Mouse (Mus musculus): ENCODE results near the gene Cited2.

Gene Cited2

DNA sequence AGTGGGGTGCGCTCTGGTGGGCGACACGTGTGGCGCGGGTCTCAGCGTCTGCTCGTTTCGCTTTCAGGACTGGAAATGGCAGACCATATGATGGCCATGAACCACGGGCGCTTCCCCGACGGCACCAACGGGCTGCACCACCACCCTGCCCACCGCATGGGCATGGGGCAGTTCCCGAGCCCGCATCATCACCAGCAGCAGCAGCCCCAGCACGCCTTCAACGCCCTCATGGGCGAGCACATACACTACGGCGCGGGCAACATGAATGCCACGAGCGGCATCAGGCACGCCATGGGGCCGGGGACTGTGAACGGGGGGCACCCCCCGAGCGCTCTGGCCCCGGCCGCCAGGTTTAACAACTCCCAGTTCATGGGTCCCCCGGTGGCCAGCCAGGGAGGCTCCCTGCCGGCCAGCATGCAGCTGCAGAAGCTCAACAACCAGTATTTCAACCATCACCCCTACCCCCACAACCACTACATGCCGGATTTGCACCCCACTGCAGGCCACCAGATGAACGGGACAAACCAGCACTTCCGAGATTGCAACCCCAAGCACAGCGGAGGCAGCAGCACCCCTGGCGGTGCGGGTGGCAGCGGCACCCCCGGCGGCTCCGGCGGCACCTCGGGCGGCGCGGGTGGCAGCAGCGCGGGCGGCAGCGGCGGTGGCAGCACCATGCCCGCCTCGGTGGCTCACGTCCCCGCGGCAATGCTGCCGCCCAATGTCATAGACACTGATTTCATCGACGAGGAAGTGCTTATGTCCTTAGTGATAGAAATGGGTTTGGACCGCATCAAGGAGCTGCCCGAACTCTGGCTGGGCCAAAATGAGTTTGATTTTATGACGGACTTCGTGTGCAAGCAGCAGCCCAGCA lies 1.1 kb downstream of the Cited2 start:
- peak; percentile 52 to 56 for DNase-seq (ENCODE audit: low spot score in 2 of 2)

DNA sequence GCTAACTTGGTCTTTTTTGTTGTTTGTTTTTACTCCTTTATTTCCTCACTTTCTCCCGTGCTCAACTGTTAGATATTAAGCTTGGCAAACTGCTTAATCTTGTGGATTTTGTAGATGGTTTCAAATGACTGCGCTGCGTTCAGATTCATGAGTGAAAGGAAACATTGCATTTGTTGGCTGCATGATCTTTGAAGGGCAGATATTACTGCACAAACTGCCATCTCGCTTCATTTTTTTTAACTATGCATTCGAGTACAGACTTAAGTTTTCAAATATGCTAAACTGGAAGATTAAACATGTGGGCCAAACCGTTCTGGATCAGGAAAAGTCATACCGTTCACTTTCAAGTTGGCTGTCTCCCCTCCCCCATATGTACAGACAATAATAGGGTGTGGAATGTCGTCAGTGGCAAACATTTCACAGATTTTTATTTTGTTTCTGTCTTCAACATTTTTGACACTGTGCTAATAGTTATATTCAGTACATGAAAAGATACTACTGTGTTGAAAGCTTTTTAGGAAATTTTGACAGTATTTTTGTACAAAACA lies 2.1 kb downstream of the Cited2 start:
- no peak for DNase-seq (ENCODE audit: low spot score in 2 of 2)

DNA sequence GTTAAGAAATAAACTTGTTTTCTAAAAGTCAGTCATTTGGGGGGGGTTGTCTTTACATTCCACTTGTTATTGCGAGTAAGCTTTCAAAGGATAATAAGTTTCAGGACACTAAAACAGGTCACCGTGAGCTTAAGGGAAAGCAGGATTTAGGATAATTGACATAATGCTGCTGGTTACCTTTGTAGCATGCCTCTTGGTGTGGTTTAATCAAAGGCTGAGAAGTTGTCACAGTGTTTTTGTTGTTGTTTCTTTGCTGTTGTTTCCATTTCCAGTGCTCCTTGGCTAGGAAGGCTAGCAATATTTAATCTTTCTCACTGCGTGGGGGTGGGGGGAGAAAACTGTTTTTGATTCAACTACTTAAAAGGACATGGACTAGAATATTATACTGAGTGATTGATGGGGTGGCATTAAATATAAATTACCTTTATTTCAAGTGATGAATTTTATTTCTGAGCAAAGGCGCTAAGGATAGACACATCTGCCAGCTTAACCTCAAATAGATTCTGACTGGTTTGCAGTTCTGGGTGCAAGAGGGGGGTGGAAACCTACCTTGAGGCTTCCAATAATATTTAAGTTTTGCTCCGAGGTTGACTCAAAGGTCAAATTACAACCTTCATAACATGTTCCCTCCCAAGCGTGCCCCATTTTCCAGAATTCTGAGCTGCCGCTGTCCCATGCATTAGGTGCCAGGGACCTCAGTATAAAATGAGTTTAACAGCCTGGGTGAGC lies 2.8 kb downstream of the Cited2 start:
- DNase-seq (ENCODE audit: low spot score in 2 of 2), result no peak

DNA sequence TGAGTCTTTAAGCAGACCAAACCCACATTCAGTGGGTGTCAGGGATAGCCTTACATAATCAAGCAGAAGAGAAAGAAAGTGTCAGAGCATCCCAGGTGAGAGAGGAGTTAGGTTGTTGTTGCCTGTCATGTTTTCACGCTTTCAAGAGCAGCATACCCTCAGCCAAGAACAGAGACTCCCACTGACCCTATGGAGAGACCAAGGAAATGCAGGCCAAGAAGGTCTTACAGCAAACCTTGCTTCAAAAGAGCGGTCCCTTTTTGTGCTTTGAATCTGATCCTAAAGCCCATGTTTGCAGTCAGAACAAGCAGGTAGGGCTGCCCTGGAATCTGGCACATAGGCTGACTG lies 3.3 kb downstream of the Cited2 start:
- DNase-seq (ENCODE audit: low spot score in 2 of 2), result no peak

DNA sequence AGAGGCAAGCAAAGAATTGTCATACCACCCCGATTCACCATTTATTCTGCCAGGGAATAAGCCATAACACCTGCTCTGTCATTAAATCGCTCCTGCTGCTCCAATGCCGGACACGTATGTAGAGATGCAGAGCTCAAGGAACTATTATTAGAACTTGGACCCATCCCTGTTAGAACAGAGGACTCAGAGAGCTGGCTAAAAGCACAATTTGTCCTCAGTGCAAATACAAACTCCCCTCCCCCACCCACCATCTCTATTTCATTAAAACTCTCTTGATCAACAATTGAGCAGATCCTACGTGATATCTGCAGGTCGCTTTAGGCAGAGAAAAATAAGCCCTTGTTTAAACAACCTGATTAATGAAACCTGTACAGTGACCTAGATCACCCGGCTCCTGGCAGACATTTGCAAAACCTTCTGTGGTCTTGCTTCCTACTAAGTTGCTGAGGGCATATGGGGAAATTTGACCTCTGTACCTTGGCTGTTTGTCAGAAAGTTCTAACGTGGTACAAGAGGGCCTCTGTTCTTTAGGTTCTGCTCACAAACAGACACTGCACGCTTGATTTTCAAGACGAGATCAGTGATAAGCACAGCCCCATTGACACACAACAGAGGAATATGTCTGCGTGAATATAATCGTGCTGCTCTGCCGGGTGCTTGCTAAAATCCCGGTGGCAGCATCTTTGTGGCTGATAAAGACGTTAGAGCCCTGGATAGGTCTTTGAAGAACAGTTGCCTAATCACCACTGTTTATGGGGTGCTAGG lies 4.3 kb downstream of the Cited2 start:
- peak in 1 of 2 experiments; percentile 11 for DNase-seq (ENCODE audit: low spot score in 2 of 2)

DNA sequence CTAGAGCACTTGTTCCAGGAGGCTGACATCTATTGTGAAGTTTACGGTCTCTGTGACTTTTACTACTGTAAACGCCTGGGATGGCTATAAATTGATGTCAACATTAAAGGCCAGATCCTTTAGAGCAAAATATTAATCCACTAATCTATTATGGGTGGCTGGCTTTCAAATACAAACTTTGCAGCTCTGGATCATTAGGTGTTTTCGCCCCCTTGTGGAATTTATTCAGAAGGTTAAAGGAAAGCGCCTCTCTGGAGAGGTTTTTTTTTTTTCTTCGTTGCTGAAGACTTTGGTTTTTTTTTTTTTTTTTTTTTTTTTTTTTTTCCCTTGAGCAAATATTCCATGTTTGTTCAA lies 4.9 kb downstream of the Cited2 start:
- DNase-seq (ENCODE audit: low spot score in 2 of 2), result no peak

DNA sequence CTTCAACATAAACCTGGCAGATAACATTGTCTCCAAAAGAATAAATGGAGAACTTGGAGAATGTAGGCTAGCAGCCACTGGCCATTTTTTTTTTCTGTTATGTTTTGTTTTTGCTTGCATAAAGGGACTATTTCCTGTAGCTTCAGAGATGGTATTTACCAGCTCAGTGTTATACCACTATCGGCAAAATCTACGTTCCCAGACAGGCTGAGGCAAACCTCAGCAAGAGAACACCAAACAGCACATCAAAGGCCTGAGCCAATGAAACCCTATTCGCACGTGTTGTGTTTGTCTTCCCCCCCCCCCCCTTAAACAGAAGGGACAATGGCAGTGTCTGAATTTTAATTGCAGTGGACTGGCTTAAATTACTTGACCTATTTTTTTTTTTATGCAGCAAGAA lies 5.7 kb downstream of the Cited2 start:
- no peak for DNase-seq (ENCODE audit: low spot score in 2 of 2)

DNA sequence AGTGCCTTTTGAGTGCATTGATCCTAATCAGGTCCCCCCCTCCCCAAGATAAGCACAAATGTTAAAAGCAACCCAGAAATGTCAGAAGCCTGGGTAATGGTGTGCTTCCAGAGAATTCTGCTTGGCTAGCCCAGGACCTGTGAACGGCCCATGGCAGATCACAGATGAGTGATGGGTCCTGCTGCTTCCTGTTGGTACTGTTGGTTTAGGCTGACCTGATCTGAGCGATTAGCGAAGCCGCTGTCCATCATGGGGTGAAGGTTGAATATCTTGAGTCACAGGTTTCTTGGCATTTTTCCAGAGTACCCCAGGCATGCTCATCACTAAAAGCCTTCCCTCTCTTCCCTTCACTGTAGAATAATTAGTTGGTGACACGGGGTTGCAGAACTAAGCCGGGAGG lies 6.5 kb downstream of the Cited2 start:
- no peak for DNase-seq (ENCODE audit: low spot score in 2 of 2)

DNA sequence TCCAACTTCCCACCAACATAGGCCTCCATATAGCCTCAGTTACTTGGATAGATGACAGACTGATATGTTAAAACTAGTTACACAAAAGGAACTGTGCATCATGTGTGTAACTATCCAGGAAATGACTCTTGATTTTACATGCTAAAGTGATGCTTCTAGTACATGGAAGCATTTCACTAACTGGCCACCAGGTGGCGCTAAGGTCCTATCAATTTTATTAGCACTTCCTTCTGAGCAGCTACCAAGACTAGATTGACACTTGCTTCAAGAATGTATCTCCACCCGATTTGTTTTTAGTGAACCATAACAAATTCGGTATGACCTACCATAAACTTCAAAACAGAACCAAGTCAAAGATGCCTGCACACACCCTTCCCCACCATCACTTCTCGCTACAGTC lies 10.0 kb downstream of the Cited2 start:
- peak; percentile 71 to 79 for DNase-seq (ENCODE audit: low spot score in 2 of 2)

DNA sequence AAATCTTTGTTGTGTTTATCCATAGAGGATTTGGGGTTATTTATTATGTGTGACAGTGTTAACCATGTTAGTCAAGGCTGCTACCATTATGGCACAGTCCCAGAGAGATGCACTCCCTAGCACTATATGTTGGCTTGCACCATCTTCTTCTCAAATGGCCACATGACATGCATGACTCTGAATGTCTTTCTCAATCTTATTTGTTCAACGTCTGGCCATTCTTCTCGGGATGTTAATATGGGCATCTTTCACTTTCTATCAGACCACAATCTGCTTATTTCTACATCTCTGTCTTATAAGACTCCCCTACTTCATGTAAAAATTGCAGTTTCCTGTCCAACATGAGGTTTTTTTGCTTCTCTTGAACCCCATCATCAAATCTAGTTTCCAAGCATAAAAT lies 19.6 kb downstream of the Cited2 start:
- DNase-seq (ENCODE audit: low spot score in 2 of 2), result no peak

DNA sequence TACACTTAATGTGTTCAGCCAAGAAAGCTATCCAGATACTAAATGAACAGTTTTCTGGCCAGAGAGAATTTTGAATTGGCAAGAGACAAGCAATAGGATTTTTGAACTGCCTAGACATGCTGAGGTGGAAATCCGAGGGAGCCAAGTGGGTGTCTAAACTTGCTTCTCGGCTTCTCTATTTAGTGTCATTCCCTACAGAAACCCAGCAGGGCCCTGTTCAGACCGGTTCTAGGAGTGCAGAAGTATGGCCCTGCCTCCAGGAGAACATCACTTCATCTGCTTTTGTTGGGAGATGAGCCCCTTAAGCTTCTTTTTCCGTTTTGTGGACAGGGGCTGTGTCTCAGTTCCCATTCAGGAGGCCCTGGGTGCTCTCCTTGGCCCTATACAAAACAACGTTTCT lies 29.5 kb downstream of the Cited2 start:
- no peak for DNase-seq (ENCODE audit: low spot score in 2 of 2)

DNA sequence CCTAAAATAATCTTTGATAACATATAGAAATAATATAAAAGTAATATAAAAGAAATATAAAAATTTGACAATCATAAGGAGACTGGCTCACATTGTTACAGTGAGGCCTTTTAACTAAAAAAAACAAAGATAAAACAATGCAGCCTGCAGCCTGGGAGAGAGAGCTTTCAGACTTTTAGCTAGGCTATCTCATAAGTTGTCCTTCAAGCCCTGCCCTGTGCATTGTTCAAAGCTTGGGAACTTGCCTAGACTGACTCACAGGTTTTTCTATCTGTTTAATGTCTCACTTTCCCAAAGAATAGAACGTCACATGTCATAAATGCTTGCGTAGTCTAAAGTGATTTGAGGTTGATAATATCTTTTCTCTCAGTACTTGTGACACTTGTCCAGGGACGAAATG lies 36.8 kb downstream of the Cited2 start:
- no peak for DNase-seq (ENCODE audit: low spot score in 2 of 2)

DNA sequence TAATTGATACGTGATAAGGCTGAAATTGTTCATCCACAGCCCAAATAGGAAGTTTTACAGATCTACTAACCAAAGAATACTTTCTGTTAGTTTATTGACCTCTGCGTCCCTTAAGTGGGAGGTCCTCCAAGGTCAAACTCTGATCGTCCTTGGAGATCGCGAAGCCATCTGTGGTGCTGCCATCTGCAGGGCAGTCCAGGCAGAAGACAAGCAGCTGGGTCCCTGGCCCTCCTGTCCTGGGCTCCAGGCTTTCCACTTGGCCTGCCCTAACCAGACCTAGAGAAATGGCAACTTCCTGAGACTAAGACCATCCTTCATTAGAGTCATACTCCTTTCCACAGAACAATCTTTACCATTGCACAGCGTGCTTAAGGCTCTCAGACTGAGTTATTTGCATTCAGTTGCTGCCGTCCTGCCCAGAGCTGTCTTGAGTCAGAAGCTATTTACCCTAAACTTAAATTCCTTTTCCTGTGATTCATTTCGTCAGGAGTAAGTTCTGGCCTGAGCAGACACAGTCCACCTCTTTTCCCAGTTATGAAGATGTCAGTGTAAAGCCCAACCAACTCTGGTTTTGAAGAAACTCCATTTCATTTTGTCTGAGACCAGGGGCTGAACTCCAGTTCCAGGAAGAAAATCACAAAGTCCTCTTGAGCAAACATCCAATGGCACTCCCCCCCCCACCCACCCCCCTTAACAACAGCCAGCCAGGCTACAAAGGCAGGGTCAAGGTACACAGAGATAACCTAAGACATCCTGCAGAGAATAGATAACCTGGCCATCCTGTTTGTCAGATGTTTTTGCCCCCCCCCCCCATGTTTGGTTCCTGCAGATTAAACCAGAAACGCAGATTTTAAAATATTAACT lies 38.0 kb downstream of the Cited2 start:
- no peak for DNase-seq (ENCODE audit: low spot score in 2 of 2)

DNA sequence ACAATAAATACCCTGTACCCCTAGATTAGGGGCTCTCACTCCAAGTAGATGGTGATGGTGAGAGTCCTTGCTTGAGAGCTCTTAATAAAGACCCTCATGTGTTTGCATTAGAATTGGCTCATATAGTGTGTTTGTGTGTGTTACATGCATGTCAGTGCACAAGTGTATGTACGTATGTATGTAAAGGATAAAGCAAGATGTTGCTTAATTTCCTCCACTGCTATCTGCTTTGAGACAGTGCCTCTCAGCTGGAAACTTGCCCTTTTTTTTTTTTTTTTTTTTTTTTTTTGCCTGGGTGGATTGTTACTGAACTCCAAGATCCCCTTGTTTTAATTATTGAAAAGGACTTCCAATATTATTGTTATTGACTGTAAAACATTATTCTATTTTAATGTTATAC lies 38.6 kb downstream of the Cited2 start:
- DNase-seq (ENCODE audit: low spot score in 2 of 2), result no peak

DNA sequence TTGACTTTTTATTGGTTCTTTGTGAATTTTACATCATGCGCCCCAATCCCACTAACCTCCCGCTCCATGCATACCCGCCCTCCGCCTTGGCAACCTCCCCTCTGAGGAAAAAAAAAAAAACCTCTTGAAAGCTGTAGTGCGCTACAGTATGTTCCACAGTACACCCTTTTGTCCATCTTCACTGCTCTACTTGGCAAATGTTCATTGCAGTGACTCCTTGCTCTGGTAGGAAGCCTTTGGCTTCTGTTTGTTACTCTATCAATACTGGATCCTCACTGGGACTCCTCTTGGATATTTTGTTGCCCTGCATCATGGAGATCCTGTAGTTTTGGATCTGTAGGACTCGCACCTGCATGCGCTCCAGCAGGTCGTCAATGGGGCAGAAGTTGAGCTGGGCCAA lies 39.9 kb downstream of the Cited2 start:
- no peak for DNase-seq (ENCODE audit: low spot score in 2 of 2)

DNA sequence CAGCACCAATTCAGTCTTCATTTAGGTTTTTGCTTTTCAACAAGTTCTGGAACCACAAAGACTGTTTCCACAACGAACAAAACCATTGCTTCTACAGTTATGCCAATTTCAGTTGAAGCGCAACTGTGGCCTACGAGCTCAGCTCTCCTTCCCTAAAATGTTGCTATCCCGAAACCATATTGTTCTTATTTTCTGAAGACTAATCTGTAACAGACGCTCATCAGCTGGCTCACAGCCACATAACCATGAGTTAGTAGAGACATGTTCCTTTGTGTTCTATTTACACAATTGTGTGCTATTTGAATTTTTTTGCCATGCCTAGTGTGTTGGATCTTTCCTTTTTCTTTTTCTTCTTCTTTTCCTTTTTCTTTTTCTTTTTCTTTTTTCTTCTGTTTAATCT lies 46.8 kb downstream of the Cited2 start:
- no peak for DNase-seq (ENCODE audit: low spot score in 2 of 2)

DNA sequence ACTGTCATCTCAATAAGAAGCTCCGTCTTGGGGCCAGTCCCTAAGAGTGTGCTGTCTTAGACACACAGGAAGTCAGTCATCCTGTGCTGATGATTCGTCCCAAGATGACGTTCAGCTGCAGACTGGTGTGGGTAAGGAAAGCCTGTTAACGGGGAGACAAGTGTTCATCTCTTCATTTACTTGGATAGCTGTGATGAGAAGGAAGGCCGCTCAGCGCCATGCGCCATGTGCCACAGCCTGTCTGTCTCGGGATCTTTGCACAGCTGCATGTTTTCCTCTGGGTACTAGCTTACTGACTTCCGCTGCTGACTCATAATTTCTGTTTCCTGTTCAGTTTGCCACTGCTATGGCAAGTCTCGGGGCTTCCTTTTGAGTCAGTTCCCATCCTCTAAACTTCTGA lies 49.3 kb downstream of the Cited2 start:
- no peak for DNase-seq (ENCODE audit: low spot score in 2 of 2)

DNA sequence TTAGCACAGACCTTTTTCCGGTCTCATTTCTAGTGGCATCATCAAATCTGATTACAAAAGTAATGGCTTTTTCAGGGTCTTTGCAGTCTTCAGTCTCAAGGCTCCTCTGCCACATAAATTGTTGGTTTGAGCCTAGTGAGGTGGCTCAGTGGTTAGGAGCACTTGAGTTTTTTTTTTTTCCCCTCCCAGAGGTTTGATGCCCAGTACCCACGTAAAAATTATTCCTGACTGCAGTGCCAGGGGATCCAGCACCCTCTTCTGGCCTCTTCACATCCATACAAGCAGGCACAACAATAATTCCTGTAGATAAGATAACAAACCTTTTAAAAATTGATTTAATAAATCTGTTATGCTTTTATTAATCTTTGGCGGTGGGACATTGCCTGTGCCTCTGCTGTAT lies 51.3 kb downstream of the Cited2 start:
- DNase-seq (ENCODE audit: low spot score in 2 of 2), result no peak

DNA sequence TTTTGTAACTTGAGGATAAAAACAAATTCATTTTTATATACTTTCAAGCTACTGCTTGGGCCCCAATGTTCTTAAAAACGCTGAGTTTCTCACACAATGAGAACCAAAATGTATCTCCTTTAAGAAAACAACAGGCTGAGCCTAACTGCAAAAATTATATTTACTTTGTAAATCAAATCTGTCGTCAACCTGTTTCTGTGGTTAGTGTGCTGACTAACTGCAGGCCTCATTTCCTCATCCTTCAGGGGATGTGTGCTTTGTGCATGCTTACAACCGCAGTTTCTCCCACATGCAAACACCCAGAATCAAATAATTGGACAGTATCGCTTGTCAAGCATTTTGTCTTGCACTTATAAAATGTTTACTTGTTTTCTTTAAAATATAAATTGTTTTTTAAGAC lies 52.1 kb downstream of the Cited2 start:
- DNase-seq (ENCODE audit: low spot score in 2 of 2), result no peak

Data from frontal cortex, postnatal 25 days (tissue).